Mouse (Mus musculus) large intestine, adult 2 months (tissue): ENCODE data around the gene Tjp1. TPM values are rescaled to one million over a fixed set of nuclear protein-coding genes. Genes with fewer than 3 reads are reported as not detected.

Experiments used
- DNase-seq: peaks from one replicate; pipeline ENCODE4 v3.0.0-alpha.2; 2012; ENCODE audit warnings: low read depth, low spot score
- WGBS: fragments of 180-500 bp; shearing (Covaris S2); methylation state at CpG from one replicate; pipeline ENCODE4 v1.1.7; 2018; 5-methylcytosine and 5-hydroxymethylcytosine counted together
- polyA plus RNA-seq: library from polyadenylated mRNA; depleted of rRNA; stranded (reverse); fragments of >200 nt; gene quantifications from 2 replicates; pipeline ENCODE4 v1.2.3, GENCODE M21; 2012

Gene Tjp1
- polyA plus RNA-seq, 1 experiment: 10.7 TPM

DNA sequence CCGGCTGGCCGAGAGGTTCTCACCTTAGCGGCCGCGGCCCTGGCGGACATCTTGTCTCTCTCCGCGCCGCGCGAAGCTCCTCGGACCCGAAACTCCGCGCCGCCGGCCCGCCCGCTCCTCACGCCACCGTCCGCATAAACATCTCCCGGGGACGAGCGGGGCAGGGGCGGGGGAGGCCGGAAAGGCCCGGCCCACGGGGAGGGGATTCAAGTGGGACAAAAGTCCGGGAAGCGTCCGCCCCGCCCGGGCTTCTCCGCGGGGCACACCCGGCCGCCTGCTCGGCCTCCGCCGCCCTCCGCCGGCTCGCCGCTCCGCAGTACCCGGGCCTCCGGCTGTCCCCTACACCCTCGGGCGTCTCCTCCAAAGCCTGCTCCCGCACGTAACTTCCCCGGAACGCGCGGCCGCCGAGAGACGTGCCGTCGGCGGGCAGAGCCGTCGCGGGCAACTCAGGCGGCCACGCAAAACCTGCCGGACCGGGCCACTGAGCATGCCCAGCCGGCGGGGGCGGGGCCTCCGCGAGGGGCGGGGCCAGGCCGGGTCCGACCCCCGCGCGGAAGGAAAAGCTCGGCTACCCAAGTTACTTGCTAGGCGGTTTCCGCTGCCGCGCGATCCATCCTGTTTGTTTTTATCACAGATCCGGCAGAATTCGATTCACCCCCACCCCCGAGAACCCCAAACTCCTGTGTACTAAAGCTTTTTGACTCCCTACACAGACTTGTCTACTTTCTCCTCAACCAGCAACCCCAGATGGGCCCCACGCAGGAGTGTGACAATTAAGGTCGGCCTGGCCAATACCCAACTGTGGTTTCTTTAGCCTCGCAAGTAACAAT lies 156.6 kb downstream of the Tjp1 start:
- WGBS: under 1% methylated on average over 91 of the region's 92 CpGs
- no peak for DNase-seq

DNA sequence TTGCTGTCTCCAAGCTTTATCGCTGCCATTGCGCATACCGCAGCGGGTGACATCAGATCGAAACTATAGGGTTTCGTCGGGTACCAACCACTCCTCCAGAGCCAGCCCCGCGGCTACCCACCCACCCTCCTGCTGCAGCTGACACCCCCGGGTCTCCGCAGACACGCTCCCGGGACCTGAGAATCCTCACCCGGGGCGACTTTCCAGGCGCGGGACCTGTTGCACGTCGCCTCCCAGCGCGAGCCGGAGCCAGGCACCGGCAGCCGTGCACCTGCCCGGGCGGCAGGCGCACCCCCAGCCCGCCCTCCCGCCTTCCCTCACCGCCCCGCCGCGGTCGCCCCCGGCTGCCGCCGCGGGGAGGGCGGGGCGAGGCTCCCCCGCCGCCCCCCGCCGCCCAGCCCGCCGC lies 157.2 kb downstream of the Tjp1 start:
- WGBS: 1% methylated on average over 41 of the region's 46 CpGs
- DNase-seq: no peak

DNA sequence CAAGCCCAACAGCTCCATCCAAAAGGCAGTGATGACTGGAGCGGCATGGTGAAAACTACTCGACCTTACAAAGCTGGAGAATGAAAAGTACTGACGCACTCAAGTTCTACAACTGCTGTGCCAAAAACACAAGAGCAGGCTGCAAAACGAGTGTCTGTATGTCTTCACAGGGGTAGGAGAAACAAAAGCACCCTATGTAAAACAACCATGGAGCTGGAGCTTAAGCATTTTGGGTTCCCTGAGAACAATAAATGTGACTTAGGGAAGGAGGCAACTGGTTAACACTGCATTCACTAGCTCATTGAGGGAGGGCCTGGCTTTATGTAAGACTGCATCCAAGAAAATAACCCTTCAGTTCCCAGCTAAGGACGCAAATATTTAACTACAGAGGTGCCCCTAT lies 158.5 kb downstream of the Tjp1 start:
- DNase-seq: no peak
- 12% methylated on average over 5 of the region's 5 CpGs for WGBS

DNA sequence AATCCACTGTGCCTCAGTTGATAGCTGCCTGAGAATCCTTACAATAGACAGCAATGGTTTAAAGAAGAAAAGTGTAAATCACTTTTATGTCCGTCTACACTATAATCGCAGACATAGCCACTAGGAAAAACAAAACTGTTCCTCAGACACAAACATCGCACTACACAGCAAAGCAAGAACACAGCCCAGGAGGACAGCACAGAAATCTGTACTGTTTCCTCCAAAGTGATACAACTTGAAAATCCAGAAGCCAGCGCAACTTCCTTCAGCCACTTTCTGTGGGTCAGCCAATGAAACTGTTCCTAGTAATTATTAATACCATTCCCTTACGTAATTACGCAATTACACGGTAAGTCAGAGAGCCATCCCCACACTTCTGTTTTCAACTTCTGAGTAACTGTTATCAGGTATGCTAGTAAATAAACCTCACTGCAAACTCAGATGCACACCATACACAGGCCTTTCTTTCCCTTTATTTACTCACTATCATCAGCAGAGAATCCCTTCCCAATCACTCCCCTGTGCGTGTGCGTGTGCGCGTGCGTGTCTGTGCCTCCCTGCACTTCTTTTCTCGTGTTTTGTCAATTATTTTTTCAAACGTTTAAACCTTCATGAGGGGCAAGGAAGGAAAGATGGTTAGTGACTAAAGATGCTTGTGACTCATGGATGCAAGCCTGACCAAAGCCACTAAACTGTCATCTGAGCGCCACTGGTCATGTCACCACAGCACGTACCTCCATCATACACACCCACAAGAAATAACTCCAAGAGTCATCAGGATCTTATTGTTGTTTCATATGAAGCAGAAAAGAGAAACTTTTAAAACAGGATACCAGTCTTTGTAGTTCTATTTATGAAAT lies 160.0 kb downstream of the Tjp1 start:
- WGBS: 74% methylated on average over 16 of the region's 16 CpGs
- no peak for DNase-seq

DNA sequence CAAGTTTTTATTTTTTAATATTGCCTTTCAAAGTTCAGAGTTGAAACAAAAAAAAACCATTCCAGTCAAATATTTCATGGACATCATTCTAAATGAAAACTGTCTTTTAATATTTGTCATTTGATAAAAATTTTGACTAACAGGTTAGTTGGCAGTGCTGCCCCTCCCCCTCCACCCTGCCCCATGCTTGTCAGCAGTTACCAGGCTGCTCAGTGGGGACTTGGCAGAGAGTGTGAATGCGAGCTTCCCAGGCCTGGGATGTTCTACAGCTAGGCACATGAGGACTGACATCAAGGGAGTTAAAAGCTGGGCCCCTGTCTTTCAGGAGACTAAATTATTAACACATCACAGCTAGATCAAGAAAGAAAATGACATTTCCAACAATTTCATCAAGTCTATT lies 161.4 kb downstream of the Tjp1 start:
- no peak for DNase-seq
- WGBS: 51% methylated on average over 1 of the region's 1 CpGs

DNA sequence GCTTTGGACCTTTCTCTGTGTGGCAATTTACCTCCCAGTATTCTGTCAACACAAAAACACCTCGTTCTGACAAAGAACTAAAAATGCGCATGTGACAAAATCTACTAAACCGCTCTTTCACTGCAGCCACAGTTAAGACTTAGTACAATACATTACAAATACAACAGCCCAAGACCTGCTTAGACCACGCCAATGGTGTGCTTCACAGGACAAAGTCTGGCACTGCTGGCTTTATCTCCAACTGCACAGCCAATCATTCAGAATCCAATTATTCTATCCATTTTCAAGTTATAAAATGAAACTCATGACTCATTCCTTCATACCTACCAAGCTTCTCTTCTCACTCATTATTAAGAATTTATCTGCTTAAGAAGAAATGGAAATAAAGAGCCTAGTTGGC lies 162.0 kb downstream of the Tjp1 start:
- DNase-seq: no peak
- 86% methylated on average over 4 of the region's 4 CpGs for WGBS

GRCm38 (mm10) chr7:65360278-65360677 lies 167.3 kb downstream of the Tjp1 start:
- DNase-seq: no peak
- WGBS: 37% methylated on average over 3 of the region's 3 CpGs

GRCm38 (mm10) chr7:65359774-65360173 lies 167.8 kb downstream of the Tjp1 start:
- 38% methylated on average over 8 of the region's 8 CpGs for WGBS
- DNase-seq: no peak

DNA sequence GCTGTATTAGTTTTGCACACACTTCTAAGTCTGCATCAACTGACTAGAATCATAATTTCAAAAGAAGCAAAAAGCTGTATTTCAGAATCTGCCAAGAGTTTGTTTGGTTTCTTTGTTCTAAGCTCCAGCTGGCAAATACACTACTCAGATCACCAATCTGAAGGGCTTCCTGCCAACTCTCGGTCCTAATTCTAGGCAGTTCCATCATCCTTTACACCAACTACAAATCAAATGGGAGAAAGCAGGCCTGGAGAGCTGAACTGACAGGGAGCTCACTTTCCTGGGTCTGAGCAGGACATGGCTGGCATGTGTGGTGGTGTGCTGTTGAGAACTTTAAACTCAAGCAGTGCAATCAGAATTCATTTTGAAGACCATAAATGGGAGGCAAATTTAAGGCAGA lies 170.0 kb downstream of the Tjp1 start:
- no peak for DNase-seq
- 10% methylated on average over 1 of the region's 1 CpGs for WGBS

GRCm38 (mm10) chr7:65356204-65356603 lies 171.4 kb downstream of the Tjp1 start:
- 55% methylated on average over 1 of the region's 1 CpGs for WGBS
- no peak for DNase-seq

- WGBS: 63% methylated on average over 2 of the region's 2 CpGs
- DNase-seq: no peak
Observed at GRCm38 (mm10) chr7:65354908-65355307, 172.7 kb downstream of the Tjp1 start.

- DNase-seq: no peak
- WGBS: 58% methylated on average over 4 of the region's 4 CpGs
Observed at GRCm38 (mm10) chr7:65350348-65351079, 177.1 kb downstream of the Tjp1 start.

DNA sequence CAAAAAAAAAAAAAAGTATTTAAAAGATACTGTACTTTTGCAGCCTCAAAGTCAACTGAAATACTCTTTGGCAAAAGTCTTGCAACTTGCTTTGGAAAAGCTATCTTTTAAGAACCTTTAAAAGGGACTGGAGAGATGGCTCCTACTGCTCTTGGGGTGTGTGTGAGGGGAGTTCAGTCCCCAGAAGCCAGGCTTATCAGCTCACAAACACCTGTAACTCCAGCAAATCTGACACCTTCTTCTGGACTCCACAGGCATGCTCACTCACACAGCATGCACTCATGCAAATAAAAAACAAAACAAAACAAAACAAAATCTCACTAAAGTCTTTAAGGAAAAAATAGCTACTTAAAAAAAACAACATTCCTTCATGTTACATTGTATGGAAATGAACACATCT lies 179.0 kb downstream of the Tjp1 start:
- no peak for DNase-seq

GRCm38 (mm10) chr7:65345314-65345713 lies 182.3 kb downstream of the Tjp1 start:
- 69% methylated on average over 3 of the region's 3 CpGs for WGBS
- no peak for DNase-seq

DNA sequence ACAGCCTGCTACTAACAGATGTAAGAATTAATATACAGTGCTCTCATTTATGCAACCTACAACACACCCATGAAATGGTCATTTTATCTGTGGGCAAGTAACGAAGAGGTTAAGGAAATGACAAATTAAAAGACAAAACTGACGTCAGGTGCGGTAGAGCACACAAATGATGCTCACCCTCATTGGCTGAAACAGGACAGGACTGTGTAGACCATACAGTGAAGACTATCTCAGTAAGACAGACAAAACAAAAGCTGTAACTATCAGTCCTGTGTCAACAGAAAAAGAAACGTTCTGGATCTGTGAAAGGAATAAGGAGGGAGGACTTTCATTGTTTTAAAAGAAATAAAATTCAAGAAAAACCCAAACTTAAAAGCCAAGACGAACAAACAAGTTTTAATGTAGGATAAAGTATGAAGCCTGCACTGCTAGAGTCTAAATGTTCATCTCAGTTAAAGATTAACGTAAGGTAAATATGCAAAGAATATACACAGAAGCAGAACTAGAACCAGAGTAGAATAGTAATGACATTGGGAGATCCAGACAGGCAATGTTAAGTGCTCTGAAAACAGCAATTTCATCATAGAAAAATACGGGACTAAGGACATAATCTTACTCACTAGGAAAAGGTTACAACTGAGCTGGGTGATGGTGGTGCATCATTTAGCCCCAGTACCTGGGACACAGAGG lies 189.9 kb downstream of the Tjp1 start:
- no peak for DNase-seq
- WGBS: 33% methylated on average over 7 of the region's 7 CpGs

- 55% methylated on average over 2 of the region's 2 CpGs for WGBS
- DNase-seq: no peak
Observed at GRCm38 (mm10) chr7:65333081-65333760, 194.4 kb downstream of the Tjp1 start.

DNA sequence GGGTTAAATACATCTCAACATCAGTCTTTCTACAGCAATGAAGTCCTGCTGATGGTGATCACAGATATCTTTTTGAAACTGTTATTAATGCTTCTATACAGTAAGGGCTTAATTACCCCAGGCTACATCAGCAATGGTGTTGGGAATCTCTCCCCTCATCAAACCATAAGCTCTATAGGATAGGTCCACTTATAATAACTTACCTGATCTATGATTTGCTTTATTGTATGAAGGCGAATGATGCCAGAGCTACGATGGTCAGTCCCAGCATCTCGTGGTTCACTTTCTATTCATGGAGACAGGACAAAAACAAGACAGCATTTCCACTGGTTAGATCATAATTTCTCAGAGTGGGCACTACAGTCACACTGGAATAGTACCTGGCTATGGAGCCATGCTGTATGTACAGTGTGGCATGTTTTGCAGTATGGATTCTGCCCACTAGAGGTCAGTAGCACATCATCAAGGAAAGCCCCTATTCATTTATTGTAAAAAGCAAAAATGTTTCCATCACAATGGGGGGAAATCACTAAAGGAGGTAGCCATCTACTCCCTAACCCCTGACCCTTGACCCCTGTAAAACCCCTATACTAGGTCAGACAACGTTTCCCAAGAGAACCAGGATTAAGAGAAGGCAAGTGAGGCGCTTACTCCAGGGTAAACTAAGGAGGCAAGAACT lies 208.4 kb downstream of the Tjp1 start:
- WGBS: 66% methylated on average over 5 of the region's 5 CpGs
- DNase-seq: peak; percentile 37

- WGBS: 37% methylated on average over 5 of the region's 5 CpGs
- no peak for DNase-seq
Observed at GRCm38 (mm10) chr7:65317418-65317817, 210.2 kb downstream of the Tjp1 start.

GRCm38 (mm10) chr7:65315182-65315581 lies 212.4 kb downstream of the Tjp1 start:
- WGBS: 87% methylated on average over 2 of the region's 2 CpGs

More at GRCm38 (mm10) chr7:65315182-65315581, 212.4 kb downstream of the Tjp1 start:
- no peak for DNase-seq
